Mouse (Mus musculus) cortical plate, adult 2 months (tissue): Measurements from ENCODE around the gene Ninj2.

Experiments used
- CTCF ChIP-seq: fragments of 200-500 bp; IDR thresholded peaks from 2 replicates; pipeline ENCODE4 v1.5.1; 2011; ENCODE audit warnings: mild to moderate bottlenecking, control low read depth, low read length; ENCODE audit not compliant: insufficient read depth; ENCODE audit errors: extremely low read depth
- POLR2A ChIP-seq: fragments of 200-500 bp; IDR thresholded peaks from 2 replicates; pipeline ENCODE4 v1.6.1; 2011; ENCODE audit warnings: mild to moderate bottlenecking, low read length, control low read depth; ENCODE audit not compliant: insufficient read depth; ENCODE audit errors: extremely low read depth

DNA sequence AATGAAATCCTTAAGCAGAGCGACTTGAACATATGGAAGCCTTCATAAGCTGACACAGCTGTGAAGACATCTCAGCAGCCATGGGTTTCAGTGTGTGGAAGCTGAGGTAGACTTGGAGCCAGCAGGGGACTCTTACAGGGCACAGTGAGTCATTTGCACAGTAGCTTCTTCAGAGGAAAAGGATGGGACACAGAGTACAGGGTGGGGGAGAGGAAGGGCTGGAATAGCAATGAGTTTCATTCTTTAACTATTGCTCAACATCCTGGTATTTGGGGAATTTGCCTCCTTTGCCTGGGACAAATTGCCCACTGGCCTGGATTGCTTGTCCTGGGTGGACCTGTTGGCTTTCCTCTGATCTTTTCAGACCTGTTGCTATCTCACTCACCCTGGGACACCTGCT lies 52.3 kb downstream of the Ninj2 start:
- TF ChIP-seq POLR2A (no peak), CTCF (no peak)
